Mouse (Mus musculus) stomach, embryonic 15.5 days (tissue): ENCODE data around the gene Chst15. TPM values are rescaled to one million over a fixed set of nuclear protein-coding genes. Genes with fewer than 3 reads are reported as not detected.

ENCODE experiments used
- ATAC-seq: fragments of 200-750 bp; cut with Nextera tagmentation; 2 replicates; pipeline ENCODE4 v1.8.0; 2017; ENCODE audit warnings: low read depth, moderate number of reproducible peaks, moderate TSS enrichment; ENCODE audit not compliant: insufficient read depth, low FRiP score
- H3K27ac ChIP-seq: fragments of 300-500 bp; sonication (generic); 2 replicates; pipeline ENCODE4 v1.5.1; 2015; ENCODE audit warnings: mild to moderate bottlenecking, inconsistent platforms
- H3K27me3 ChIP-seq: fragments of 300-500 bp; sonication (generic); replicated peaks from 2 replicates; pipeline ENCODE4 v1.6.1; 2015; ENCODE audit warnings: inconsistent platforms
- H3K36me3 ChIP-seq: fragments of 300-500 bp; sonication (generic); 2 replicates; pipeline ENCODE4 v1.6.1; 2015; ENCODE audit warnings: inconsistent platforms
- H3K4me1 ChIP-seq: fragments of 300-500 bp; sonication (generic); 2 replicates; pipeline ENCODE4 v1.6.1; 2015; ENCODE audit warnings: inconsistent platforms
- H3K4me2 ChIP-seq: fragments of 300-500 bp; sonication (generic); 2 replicates; pipeline ENCODE4 v1.6.1; 2015; ENCODE audit warnings: mild to moderate bottlenecking, inconsistent platforms
- H3K4me3 ChIP-seq: fragments of 300-500 bp; sonication (generic); replicated peaks from 2 replicates; pipeline ENCODE4 v1.5.1; 2015; ENCODE audit warnings: inconsistent platforms
- H3K9ac ChIP-seq: fragments of 300-500 bp; sonication (generic); 2 replicates; pipeline ENCODE4 v1.6.1; 2015; ENCODE audit warnings: inconsistent platforms
- H3K9me3 ChIP-seq: fragments of 300-500 bp; sonication (generic); 2 replicates; pipeline ENCODE4 v1.6.1; 2016; ENCODE audit warnings: inconsistent platforms
- WGBS: fragments of 180-500 bp; shearing (Covaris S2); methylation state at CpG from one replicate; pipeline ENCODE4 v1.1.7; 2015; 5-methylcytosine and 5-hydroxymethylcytosine counted together
- polyA plus RNA-seq: library from polyadenylated mRNA; unstranded; fragments of >200 nt; fragmentation: Nextera tagmentation; extraction: Ambion mirVana; gene quantifications from 2 replicates; pipeline ENCODE4 v1.2.1, GENCODE M21; 2015

Gene Chst15
- polyA plus RNA-seq, 1 experiment from 2014 or later, result 26.1 TPM

DNA sequence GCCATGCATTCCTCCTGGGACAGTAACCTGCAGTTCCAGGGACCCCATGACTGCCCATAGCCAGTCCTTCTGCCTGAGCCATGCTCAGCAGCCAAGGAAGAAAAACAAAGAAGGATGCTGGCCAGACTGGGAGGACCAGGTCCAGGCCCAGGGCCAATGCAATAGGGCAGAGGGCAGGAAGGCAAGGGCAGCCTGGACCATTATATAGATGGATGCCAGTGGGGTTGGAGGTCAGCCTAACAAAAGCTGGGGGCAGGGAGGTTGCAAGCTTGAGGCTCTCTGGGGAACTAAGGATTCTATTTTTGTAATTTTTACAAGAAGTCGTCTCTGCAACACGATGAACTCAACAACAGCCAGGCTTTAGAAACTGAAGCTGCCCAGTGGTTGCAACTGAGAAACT lies 84.1 kb downstream of the Chst15 start:
- Histone ChIP-seq H3K27ac (no peak overlapping the region), H3K27me3 (no peaks in the 10 kb centered on the region), H3K4me1 (peaks cover 5% of the 10 kb centered on the region; the same call in 1 of the 2 replicates), H3K9me3 (no peaks in the 10 kb centered on the region), H3K4me3 (no peak overlapping the region), H3K9ac (no peak overlapping the region), H3K4me2 (no peak overlapping the region), H3K36me3 (no peaks in the 10 kb centered on the region)
- 20% methylated on average over 2 of the region's 2 CpGs for WGBS
- no peak for ATAC-seq

GRCm38 (mm10) chr7:132231476-132231875 lies 85.6 kb downstream of the Chst15 start:
- Histone ChIP-seq H3K4me3 (no peak overlapping the region), H3K4me1 (peaks cover 6% of the 10 kb centered on the region; the same call in 1 of the 2 replicates), H3K36me3 (no peaks in the 10 kb centered on the region), H3K4me2 (no peak overlapping the region), H3K27me3 (no peaks in the 10 kb centered on the region), H3K27ac (no peak overlapping the region), H3K9me3 (no peaks in the 10 kb centered on the region), H3K9ac (no peak overlapping the region)
- peak; percentile 59 for ATAC-seq
- WGBS, result 83% methylated on average over 3 of the region's 3 CpGs

DNA sequence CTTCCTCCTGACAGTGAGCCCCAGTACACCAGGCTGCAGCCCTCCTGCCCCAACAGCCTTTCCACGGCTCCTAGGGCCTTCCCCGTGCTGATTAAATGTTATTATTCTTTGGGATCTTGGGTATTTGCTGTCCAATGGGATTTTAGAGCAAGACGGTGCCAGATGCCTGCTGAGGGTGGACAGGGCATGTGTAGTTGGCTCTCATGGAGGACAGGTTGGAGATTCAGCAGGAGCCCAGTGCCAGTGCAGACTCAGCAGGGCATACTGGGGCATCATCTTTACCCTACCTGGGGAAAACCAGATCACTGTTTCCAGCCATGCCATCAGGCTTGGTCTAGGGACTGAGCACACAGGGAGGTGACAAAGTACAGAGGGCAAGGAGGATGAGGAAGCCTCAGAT lies 86.1 kb downstream of the Chst15 start:
- no peak for ATAC-seq
- peaks cover 6% of the 10 kb centered on the region; the same call in 1 of the 2 replicates for H3K4me1 ChIP-seq
- H3K9me3 ChIP-seq, result no peaks in the 10 kb centered on the region
- no peak overlapping the region; the same call in 1 of the 2 replicates for H3K27ac ChIP-seq
- 87% methylated on average over 3 of the region's 3 CpGs for WGBS
- H3K4me3 ChIP-seq, result no peak overlapping the region
- H3K4me2 ChIP-seq, result no peak overlapping the region
- no peaks in the 10 kb centered on the region for H3K27me3 ChIP-seq
- H3K9ac ChIP-seq, result no peak overlapping the region
- no peaks in the 10 kb centered on the region for H3K36me3 ChIP-seq

GRCm38 (mm10) chr7:132227075-132227640 lies 89.9 kb downstream of the Chst15 start:
- Histone ChIP-seq H3K27ac (no peak overlapping the region), H3K4me1 (peaks cover 6% of the 10 kb centered on the region; the same call in 1 of the 2 replicates), H3K27me3 (no peaks in the 10 kb centered on the region), H3K9me3 (no peaks in the 10 kb centered on the region), H3K4me3 (no peak overlapping the region), H3K4me2 (no peak overlapping the region), H3K9ac (no peak overlapping the region), H3K36me3 (no peaks in the 10 kb centered on the region)
- ATAC-seq, result no peak
- WGBS, result 82% methylated on average over 8 of the region's 8 CpGs

GRCm38 (mm10) chr7:132226379-132227074 lies 90.5 kb downstream of the Chst15 start:
- H3K4me1 ChIP-seq, result peaks cover 6% of the 10 kb centered on the region; the same call in 1 of the 2 replicates
- no peaks in the 10 kb centered on the region for H3K36me3 ChIP-seq
- H3K9me3 ChIP-seq, result no peaks in the 10 kb centered on the region
- 60% methylated on average over 6 of the region's 6 CpGs for WGBS
- H3K4me3 ChIP-seq, result no peak overlapping the region
- peak; percentile 31; the same call in 1 of the 2 replicates for ATAC-seq
- no peak overlapping the region for H3K9ac ChIP-seq
- H3K27me3 ChIP-seq, result no peaks in the 10 kb centered on the region
- H3K4me2 ChIP-seq, result no peak overlapping the region
- no peak overlapping the region for H3K27ac ChIP-seq

GRCm38 (mm10) chr7:132223452-132224141 lies 93.4 kb downstream of the Chst15 start:
- Histone ChIP-seq H3K27me3 (no peaks in the 10 kb centered on the region), H3K4me2 (no peak overlapping the region), H3K27ac (no peak overlapping the region), H3K4me1 (peaks cover 6% of the 10 kb centered on the region; the same call in 1 of the 2 replicates), H3K9me3 (no peaks in the 10 kb centered on the region), H3K36me3 (no peaks in the 10 kb centered on the region), H3K9ac (no peak overlapping the region), H3K4me3 (no peak overlapping the region)
- no peak for ATAC-seq
- WGBS, result 41% methylated on average over 10 of the region's 10 CpGs

DNA sequence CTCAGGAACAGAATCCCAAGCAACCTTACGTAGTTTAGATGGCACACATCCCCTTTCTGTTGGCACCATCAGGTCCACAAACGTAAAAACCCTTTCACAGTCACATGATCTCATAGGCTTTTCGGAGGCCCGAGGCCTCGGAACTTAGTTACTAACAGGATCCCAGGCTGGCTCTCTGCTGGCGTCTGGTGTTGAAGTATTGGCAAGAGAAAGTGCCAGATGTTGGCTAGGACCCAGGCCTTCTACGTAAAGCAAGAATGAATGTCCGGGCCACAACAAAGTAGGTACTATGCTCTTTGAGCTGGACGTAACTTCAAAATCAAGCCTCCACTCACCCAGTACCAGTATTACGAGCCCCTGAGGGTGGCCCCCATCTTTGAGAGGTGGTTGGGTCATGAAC lies 103.0 kb downstream of the Chst15 start:
- Histone ChIP-seq H3K9ac (no peak overlapping the region), H3K9me3 (no peaks in the 10 kb centered on the region), H3K4me1 (0 out of 2 replicates have a peak, but pooled peaks cover 3% of the 10 kb centered on the region), H3K27me3 (no peaks in the 10 kb centered on the region), H3K36me3 (no peaks in the 10 kb centered on the region), H3K27ac (no peak overlapping the region), H3K4me2 (no peak overlapping the region), H3K4me3 (no peak overlapping the region)
- no peak for ATAC-seq
- 73% methylated on average over 10 of the region's 10 CpGs for WGBS

- H3K4me1 ChIP-seq, result 0 out of 2 replicates have a peak, but pooled peaks cover 3% of the 10 kb centered on the region
- H3K4me3 ChIP-seq, result no peak overlapping the region
- peak; percentile 18; the same call in 1 of the 2 replicates for ATAC-seq
- no peaks in the 10 kb centered on the region for H3K36me3 ChIP-seq
- no peak overlapping the region for H3K9ac ChIP-seq
- no peaks in the 10 kb centered on the region for H3K27me3 ChIP-seq
- WGBS, result 6% methylated on average over 8 of the region's 8 CpGs
- H3K27ac ChIP-seq, result no peak overlapping the region
- no peaks in the 10 kb centered on the region for H3K9me3 ChIP-seq
- no peak overlapping the region for H3K4me2 ChIP-seq
Measured at GRCm38 (mm10) chr7:132213460-132213859, 103.6 kb downstream of the Chst15 start.

GRCm38 (mm10) chr7:132211920-132212701 lies 104.9 kb downstream of the Chst15 start:
- H3K27ac ChIP-seq, result no peak overlapping the region
- WGBS, result 78% methylated on average over 6 of the region's 6 CpGs
- no peaks in the 10 kb centered on the region for H3K27me3 ChIP-seq
- H3K4me2 ChIP-seq, result no peak overlapping the region
- H3K9ac ChIP-seq, result no peak overlapping the region
- no peak for ATAC-seq
- H3K9me3 ChIP-seq, result no peaks in the 10 kb centered on the region
- 0 out of 2 replicates have a peak, but pooled peaks cover 3% of the 10 kb centered on the region for H3K4me1 ChIP-seq
- no peaks in the 10 kb centered on the region for H3K36me3 ChIP-seq
- no peak overlapping the region for H3K4me3 ChIP-seq

DNA sequence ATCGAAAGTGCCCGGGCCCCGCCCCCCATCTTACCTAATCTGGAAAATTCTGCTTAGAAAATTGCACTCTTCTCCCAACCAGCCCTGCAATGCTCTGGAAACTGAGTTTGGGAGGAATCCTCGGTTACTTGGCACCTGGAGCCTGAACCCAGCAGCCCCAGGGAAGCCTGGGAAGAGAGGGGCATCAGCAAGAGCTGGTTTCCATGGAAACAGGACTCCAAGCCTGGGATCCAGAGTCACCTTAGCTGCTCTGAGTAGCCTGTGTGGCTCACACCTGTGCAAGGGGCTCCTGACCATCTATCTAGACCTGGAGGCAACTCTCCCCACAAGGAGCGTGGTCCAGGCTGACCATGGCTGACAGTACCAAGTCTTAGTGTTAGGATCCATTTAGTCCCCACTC lies 106.4 kb downstream of the Chst15 start:
- Histone ChIP-seq H3K36me3 (no peaks in the 10 kb centered on the region), H3K9ac (no peak overlapping the region), H3K27me3 (no peaks in the 10 kb centered on the region), H3K4me1 (0 out of 2 replicates have a peak, but pooled peaks cover 3% of the 10 kb centered on the region), H3K27ac (no peak overlapping the region), H3K4me2 (no peak overlapping the region), H3K9me3 (no peaks in the 10 kb centered on the region), H3K4me3 (no peak overlapping the region)
- no peak for ATAC-seq
- 78% methylated on average over 5 of the region's 5 CpGs for WGBS

DNA sequence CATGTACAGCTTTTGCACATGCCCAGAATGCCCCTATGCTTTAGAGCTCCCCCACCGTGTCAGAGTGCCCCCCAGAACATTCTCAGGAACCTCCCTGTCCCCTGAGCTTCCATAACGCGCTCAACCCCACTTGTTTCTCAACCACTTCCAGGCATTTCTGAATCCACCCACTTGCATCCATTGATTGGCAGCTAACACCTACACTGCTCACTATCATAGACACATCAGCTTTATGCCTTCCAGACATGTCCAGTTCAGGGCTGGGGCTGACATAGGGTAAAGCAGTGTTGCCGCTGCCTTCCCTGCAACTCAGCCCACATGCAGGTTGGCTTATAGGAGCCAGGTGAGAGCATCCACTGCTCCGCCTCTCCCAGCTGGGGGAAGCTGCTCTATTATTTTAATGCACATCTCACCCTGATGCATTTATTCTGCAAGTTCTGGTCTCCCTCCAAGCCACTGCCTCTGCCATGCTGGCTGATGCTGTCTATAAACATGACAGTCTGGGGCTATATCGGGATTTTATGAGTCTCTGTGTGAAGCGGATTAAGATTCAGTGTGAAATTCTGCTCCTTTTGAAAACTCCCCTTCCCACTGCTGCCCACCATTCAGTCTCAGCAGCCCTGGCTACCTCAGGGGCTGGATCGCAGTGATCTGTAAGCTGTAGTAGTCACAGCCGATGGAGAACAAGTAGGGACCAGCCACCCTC lies 107.9 kb downstream of the Chst15 start:
- Histone ChIP-seq H3K36me3 (no peaks in the 10 kb centered on the region), H3K9ac (no peak overlapping the region), H3K4me3 (no peak overlapping the region), H3K27ac (no peak overlapping the region), H3K9me3 (no peaks in the 10 kb centered on the region), H3K4me1 (0 out of 2 replicates have a peak, but pooled peaks cover 3% of the 10 kb centered on the region), H3K27me3 (no peaks in the 10 kb centered on the region), H3K4me2 (no peak overlapping the region)
- no peak for ATAC-seq
- WGBS, result 77% methylated on average over 9 of the region's 9 CpGs
